Mouse (Mus musculus) limb, embryonic 12.5 days (tissue): ENCODE data around the gene Olfr316. TPM values are rescaled to one million over a fixed set of nuclear protein-coding genes. Genes with fewer than 3 reads are reported as not detected.
"Not testable (repeated sequence)": the region's sequence is repeated elsewhere in the genome, so short reads cannot be mapped to it uniquely, and the experiment has no call there.

Source experiments
- ATAC-seq: fragments of 200-750 bp; cut with Nextera tagmentation; 2 replicates; pipeline ENCODE4 v1.8.0; 2017; ENCODE audit warnings: low read depth, moderate TSS enrichment; ENCODE audit not compliant: insufficient number of reproducible peaks, insufficient read depth, low FRiP score, low TSS enrichment
- H3K27ac ChIP-seq: fragments of 300-500 bp; sonication (generic); 2 replicates; pipeline ENCODE4 v1.5.1; 2016; ENCODE audit warnings: mild to moderate bottlenecking, moderate library complexity
- H3K27me3 ChIP-seq: fragments of 300-500 bp; sonication (generic); 2 replicates; pipeline ENCODE4 v1.6.1; 2016; ENCODE audit warnings: mild to moderate bottlenecking, moderate library complexity
- H3K36me3 ChIP-seq: fragments of 300-500 bp; sonication (generic); 2 replicates; pipeline ENCODE4 v1.6.1; 2016; ENCODE audit warnings: mild to moderate bottlenecking, moderate library complexity
- H3K4me1 ChIP-seq: fragments of 300-500 bp; sonication (generic); replicated peaks from 2 replicates; pipeline ENCODE4 v1.6.1; 2016
- H3K4me2 ChIP-seq: fragments of 300-500 bp; sonication (generic); 2 replicates; pipeline ENCODE4 v1.6.1; 2016; ENCODE audit warnings: mild to moderate bottlenecking, moderate library complexity
- H3K4me3 ChIP-seq: fragments of 300-500 bp; sonication (generic); replicated peaks from 2 replicates; pipeline ENCODE4 v1.5.1; 2016; ENCODE audit warnings: mild to moderate bottlenecking
- H3K9ac ChIP-seq: fragments of 300-500 bp; sonication (generic); replicated peaks from 2 replicates; pipeline ENCODE4 v1.6.1; 2016; ENCODE audit warnings: mild to moderate bottlenecking, moderate library complexity
- H3K9me3 ChIP-seq: fragments of 300-500 bp; sonication (generic); 2 replicates; pipeline ENCODE4 v1.6.1; 2016; ENCODE audit warnings: mild to moderate bottlenecking, moderate library complexity
- WGBS: fragments of 180-500 bp; shearing (Covaris S2); methylation state at CpG from one replicate; pipeline ENCODE4 v1.1.7; 2016; 5-methylcytosine and 5-hydroxymethylcytosine counted together
- polyA plus RNA-seq: library from polyadenylated mRNA; unstranded; fragments of >200 nt; fragmentation: Nextera tagmentation; extraction: Ambion mirVana; gene quantifications from 2 replicates; pipeline ENCODE4 v1.2.1, GENCODE M21; 2016

Olfr316 gene
- polyA plus RNA-seq: not detected in 2 replicates

- Histone ChIP-seq H3K27me3 (no peaks in the 10 kb centered on the region), H3K36me3 (no peaks in the 10 kb centered on the region), H3K27ac (no peak within 1 kb of the TSS), H3K4me3 (no peak within 1 kb of the TSS), H3K9ac (no peak within 1 kb of the TSS), H3K9me3 (no peaks in the 10 kb centered on the region), H3K4me1 (no peaks in the 10 kb centered on the region), H3K4me2 (no peak within 1 kb of the TSS)
- no peak for ATAC-seq
- 86% methylated on average over 2 of the region's 2 CpGs for WGBS
Observed at GRCm38 (mm10) chr11:58752434-58752833, at the start of gene Olfr316. Gene Olfr316 (plus strand): TSS chr11:58752734.

- 84% methylated on average over 11 of the region's 11 CpGs for WGBS
- no peaks in the 10 kb centered on the region for H3K36me3 ChIP-seq
Observed at GRCm38 (mm10) chr11:58709086-58709485, 43.4 kb upstream of the Olfr316 start.

GRCm38 (mm10) chr11:58717723-58718122 is 34.8 kb upstream of the Olfr316 start:
- WGBS: 89% methylated on average over 7 of the region's 7 CpGs
- H3K36me3 ChIP-seq, H3K27me3 ChIP-seq, H3K4me3 ChIP-seq, H3K4me1 ChIP-seq, H3K27ac ChIP-seq, ATAC-seq, H3K9me3 ChIP-seq, H3K9ac ChIP-seq, H3K4me2 ChIP-seq: not testable (repeated sequence)

More at GRCm38 (mm10) chr11:58709086-58709485, 43.4 kb upstream of the Olfr316 start:
- no peaks in the 10 kb centered on the region for H3K27me3 ChIP-seq
- no peaks in the 10 kb centered on the region for H3K9me3 ChIP-seq
- H3K4me3 ChIP-seq: no peak overlapping the region
- no peak for ATAC-seq
- H3K9ac ChIP-seq: no peak overlapping the region
- no peak overlapping the region for H3K27ac ChIP-seq
- H3K4me1 ChIP-seq: no peaks in the 10 kb centered on the region
- H3K4me2 ChIP-seq: no peak overlapping the region

GRCm38 (mm10) chr11:58719701-58720100 is 32.8 kb upstream of the Olfr316 start:
- H3K4me3 ChIP-seq: no peak overlapping the region
- H3K27me3 ChIP-seq: no peaks in the 10 kb centered on the region
- no peaks in the 10 kb centered on the region for H3K36me3 ChIP-seq
- H3K4me1 ChIP-seq: no peaks in the 10 kb centered on the region
- H3K9me3 ChIP-seq: no peaks in the 10 kb centered on the region
- H3K4me2 ChIP-seq: no peak overlapping the region
- 88% methylated on average over 4 of the region's 4 CpGs for WGBS
- no peak for ATAC-seq
- no peak overlapping the region for H3K27ac ChIP-seq
- H3K9ac ChIP-seq: no peak overlapping the region

- no peaks in the 10 kb centered on the region for H3K4me1 ChIP-seq
- H3K9me3 ChIP-seq: no peaks in the 10 kb centered on the region
- H3K9ac ChIP-seq: no peak within 1 kb of the TSS
- no peak within 1 kb of the TSS for H3K27ac ChIP-seq
- H3K36me3 ChIP-seq: no peaks in the 10 kb centered on the region
- no peak for ATAC-seq
- H3K27me3 ChIP-seq: no peaks in the 10 kb centered on the region
- H3K4me3 ChIP-seq: no peak within 1 kb of the TSS
- no peak within 1 kb of the TSS for H3K4me2 ChIP-seq
Observed at GRCm38 (mm10) chr11:58723914-58724313, 28.6 kb upstream of the Olfr316 start, which contains the start of gene Olfr318. Gene Olfr318 (minus strand): TSS chr11:58724014.

- not testable (repeated sequence) for H3K4me3 ChIP-seq, H3K27ac ChIP-seq, H3K4me1 ChIP-seq, H3K4me2 ChIP-seq, H3K27me3 ChIP-seq, H3K9ac ChIP-seq, H3K9me3 ChIP-seq, ATAC-seq, H3K36me3 ChIP-seq
- 85% methylated on average over 6 of the region's 6 CpGs for WGBS
Observed at GRCm38 (mm10) chr11:58727896-58728650, 24.5 kb upstream of the Olfr316 start.

GRCm38 (mm10) chr11:58733372-58733771 is 19.2 kb upstream of the Olfr316 start:
- WGBS: 73% methylated on average over 3 of the region's 3 CpGs
- Histone ChIP-seq H3K4me2 (no peak overlapping the region), H3K27ac (no peak overlapping the region), H3K36me3 (no peaks in the 10 kb centered on the region), H3K4me3 (no peak overlapping the region), H3K9ac (no peak overlapping the region), H3K9me3 (no peaks in the 10 kb centered on the region), H3K4me1 (no peaks in the 10 kb centered on the region), H3K27me3 (no peaks in the 10 kb centered on the region)
- no peak for ATAC-seq

- Histone ChIP-seq H3K27me3 (no peaks in the 10 kb centered on the region), H3K4me2 (no peak within 1 kb of the TSS), H3K4me3 (no peak within 1 kb of the TSS), H3K9me3 (no peaks in the 10 kb centered on the region), H3K36me3 (no peaks in the 10 kb centered on the region), H3K4me1 (no peaks in the 10 kb centered on the region), H3K9ac (no peak within 1 kb of the TSS), H3K27ac (no peak within 1 kb of the TSS)
- WGBS: 78% methylated on average over 4 of the region's 4 CpGs
- ATAC-seq: no peak
Observed at GRCm38 (mm10) chr11:58738792-58739262, 13.7 kb upstream of the Olfr316 start, which contains the start of gene Olfr317. Gene Olfr317 (minus strand): TSS chr11:58739212.

- ATAC-seq, H3K27ac ChIP-seq, H3K36me3 ChIP-seq, H3K9ac ChIP-seq, H3K4me2 ChIP-seq, H3K9me3 ChIP-seq, H3K4me3 ChIP-seq, H3K27me3 ChIP-seq, H3K4me1 ChIP-seq: not testable (repeated sequence)
- 85% methylated on average over 18 of the region's 18 CpGs for WGBS
Observed at GRCm38 (mm10) chr11:58751096-58751495, 1.4 kb upstream of the Olfr316 start.

GRCm38 (mm10) chr11:58772888-58773287 is 20.4 kb downstream of the Olfr316 start, which contains the start of gene Olfr315:
Gene Olfr315 (plus strand): TSS chr11:58773188.
- H3K4me1 ChIP-seq: no peaks in the 10 kb centered on the region
- H3K27ac ChIP-seq: no peak within 1 kb of the TSS
- ATAC-seq: no peak
- H3K36me3 ChIP-seq: no peaks in the 10 kb centered on the region
- H3K9me3 ChIP-seq: peaks cover 3% of the 10 kb centered on the region; the same call in 1 of the 2 replicates
- H3K9ac ChIP-seq: no peak within 1 kb of the TSS
- no peaks in the 10 kb centered on the region for H3K27me3 ChIP-seq
- no peak within 1 kb of the TSS for H3K4me3 ChIP-seq
- no peak within 1 kb of the TSS for H3K4me2 ChIP-seq

GRCm38 (mm10) chr11:58782480-58783089 is 30.1 kb downstream of the Olfr316 start, which contains the start of gene Olfr314:
Gene Olfr314 (plus strand): TSS chr11:58782952.
- ATAC-seq: no peak
- WGBS: 82% methylated on average over 6 of the region's 6 CpGs
- no peaks in the 10 kb centered on the region for H3K27me3 ChIP-seq
- H3K4me3 ChIP-seq: no peak within 1 kb of the TSS
- H3K27ac ChIP-seq: no peak within 1 kb of the TSS
- no peak within 1 kb of the TSS for H3K9ac ChIP-seq
- no peaks in the 10 kb centered on the region for H3K9me3 ChIP-seq
- no peak within 1 kb of the TSS for H3K4me2 ChIP-seq
- H3K4me1 ChIP-seq: no peaks in the 10 kb centered on the region
- H3K36me3 ChIP-seq: no peaks in the 10 kb centered on the region
